Mouse (Mus musculus) left cerebral cortex, adult 18-20 months (tissue): ENCODE measurements around the gene Ankfy1. TPM values are rescaled to one million over a fixed set of nuclear protein-coding genes. Genes with fewer than 3 reads are reported as not detected.
A peak's percentile ranks its signal among the peaks of the same experiment; 100 is the strongest.

Experiments used
- DNase-seq, 2 experiments: peaks; one replicate each; pipeline ENCODE4 v3.0.0; 2021 to 2022; ENCODE audit warnings: low spot score in 2 of 2, mixed read lengths in 1 of 2
- total RNA-seq, 2 experiments: library from RNA; stranded (reverse); gene quantifications; 2 replicates each; pipeline ENCODE4 v1.2.3; 2021

Gene Ankfy1
- total RNA-seq, 2 experiments from 2014 or later, result 32.4 to 36.0 TPM

DNA sequence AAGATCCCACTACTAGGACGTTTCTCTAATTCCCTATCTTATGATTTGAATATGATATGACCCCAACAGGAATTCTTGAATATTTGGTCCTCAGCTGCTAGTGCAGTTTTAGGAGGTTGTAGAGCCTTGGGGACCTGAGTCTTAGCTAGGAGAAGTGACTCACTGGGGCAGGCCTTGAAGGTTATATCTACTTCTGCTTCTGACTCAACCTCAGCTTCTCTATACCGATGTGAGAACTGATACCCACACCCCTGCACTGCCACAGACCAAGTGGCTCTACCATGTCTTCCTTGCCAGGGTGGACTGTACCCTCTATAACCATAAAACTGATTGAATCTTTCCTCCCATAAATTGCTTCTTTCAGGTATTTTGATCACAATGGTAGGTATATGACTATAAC lies 92.3 kb downstream of the Ankfy1 start:
- DNase-seq, result no peak

DNA sequence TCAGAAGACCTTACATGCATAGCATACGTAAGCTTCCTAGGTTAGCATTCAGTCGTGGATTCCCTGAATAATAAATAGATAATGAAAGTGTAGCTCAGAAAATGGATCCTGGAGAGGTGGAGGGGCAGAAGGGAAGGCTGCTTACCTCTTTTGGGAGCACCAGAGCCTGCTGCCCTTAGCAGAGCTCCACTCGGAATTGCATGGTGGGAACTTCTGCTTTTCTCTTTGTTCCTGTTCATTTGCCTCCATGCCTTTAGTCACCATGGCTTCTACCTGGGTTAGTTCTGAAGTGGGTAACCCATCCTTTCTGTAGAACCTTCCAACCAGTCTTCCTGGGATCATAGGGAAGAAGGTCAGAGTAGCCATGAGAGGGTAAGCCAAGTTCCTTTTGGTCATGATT lies 92.7 kb downstream of the Ankfy1 start:
- DNase-seq, result no peak

DNA sequence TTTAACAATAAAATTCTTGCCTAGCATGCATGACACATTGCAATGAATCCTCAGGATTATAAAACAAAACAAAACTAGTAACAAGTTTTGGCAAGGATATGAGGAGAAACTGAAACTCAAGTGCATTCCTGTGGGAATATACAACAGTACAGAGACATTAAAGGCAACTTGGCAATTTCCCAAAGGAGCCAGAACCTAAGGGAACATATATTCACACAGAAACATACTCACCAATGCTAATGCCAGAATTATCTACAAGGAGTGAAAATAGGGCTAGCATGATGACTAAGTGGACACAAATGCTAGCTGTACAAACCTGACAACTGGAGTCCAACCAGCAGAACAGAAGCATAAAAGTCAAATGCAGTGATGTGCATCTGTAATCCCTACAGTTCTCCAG lies 102.2 kb downstream of the Ankfy1 start:
- no peak for DNase-seq

DNA sequence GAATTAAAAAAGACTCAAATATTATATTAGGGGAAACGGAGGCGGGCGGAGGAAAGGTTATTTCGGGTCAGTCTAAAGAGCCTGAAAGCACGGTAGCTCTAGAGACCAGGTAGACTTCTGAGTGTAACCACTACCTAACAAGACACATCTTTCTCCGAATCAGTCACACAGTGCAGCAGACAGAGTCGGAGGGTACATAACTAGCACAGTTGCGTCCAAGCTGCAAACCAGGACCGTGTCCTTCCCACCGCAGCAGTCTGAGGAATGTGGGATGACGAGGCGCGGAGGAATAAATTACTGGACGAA lies 105.3 kb downstream of the Ankfy1 start:
- no peak for DNase-seq

DNA sequence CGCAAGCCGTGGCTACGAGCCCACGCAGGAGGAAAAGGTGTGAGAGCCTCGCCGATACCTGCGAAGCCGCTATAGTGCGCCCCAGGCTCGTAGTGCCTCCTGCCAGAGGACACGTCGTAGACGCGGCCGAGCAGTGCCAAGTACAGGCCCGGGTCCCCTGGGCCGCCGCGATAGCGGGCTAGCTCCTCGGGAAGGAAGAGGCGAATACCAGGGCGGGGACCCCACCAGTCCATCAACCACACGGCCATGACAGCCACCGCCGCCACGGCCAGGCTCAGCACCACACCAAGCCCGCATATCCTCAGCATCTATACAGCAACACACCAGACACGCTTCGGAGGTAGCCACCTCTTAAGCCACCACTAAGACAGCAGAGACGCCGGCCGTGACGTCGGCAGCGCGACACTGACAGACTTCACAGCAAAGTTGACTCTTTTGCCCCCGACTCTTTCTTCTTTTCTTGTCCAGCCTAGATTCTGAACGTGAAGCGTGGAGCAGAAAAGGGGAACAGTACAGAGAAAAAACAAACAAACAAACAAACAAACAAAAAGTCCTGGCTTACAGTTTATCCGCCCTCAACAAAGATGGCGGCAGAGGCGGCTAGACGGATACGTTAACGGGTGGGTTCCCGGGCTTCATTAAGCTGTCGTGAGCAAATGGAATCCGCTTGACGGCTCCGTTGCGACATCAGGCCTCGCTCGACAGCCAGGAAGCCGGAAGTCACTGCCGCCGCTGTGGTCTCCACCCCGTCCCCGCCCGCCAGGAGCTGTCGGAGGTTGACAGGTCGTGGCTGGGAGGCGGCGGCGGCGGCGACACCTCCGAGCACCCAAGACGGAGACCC lies 105.9 kb downstream of the Ankfy1 start, which contains the start of the genes Cyb5d2 and Zzef1:
Gene Cyb5d2, minus strand, starts transcription at position 688 of the 841 bp plus-strand sequence.
Gene Zzef1, plus strand, starts transcription at position 772 of the 841 bp plus-strand sequence.
- DNase-seq, result peak; percentile 93 to 95

DNA sequence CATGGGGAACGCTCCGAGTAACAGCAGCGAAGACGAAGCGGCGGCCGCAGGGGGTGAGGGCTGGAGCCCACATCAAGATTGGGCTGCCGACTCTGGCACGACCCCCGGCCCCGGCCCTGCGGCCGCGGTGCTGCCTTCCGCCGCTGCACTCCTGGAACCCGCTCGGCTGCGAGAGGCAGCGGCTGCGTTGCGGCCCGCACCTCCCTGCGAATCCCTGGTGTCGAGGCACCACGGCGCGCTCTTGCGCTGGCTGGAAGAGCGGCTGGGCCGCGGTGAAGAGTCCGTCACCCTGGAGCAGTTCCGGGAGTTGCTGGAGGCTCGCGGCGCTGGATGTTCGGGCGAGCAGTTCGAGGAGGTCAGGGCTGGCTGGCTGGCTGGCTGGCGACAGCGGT lies 106.5 kb downstream of the Ankfy1 start:
- DNase-seq, result no peak

DNA sequence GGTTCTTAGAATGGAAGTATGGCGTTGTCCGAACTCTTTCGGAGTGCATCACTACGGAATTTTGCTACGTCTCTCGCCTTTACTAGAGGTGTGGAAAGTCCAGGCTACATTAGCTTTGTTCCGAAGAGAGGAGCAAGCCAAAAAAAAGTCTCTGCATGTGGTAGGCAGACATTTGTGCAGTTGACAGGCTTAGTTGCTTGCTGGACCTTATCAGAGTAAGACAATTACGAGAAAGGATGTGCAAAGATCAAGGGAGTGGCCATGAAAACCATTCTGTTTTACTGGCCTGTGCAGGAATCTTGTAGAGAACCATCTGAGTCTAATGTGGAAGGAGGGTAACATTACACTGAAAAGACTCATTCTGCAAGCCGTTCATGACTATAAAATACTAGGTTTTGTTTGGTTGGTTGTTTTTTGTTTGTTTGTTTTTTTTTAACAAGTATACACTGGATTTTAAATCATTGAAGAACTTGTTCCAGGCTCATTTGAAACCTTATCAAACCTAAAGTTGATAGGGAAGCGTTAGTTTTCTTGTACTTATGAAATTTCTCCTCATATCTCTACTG lies 107.0 kb downstream of the Ankfy1 start:
- no peak for DNase-seq

DNA sequence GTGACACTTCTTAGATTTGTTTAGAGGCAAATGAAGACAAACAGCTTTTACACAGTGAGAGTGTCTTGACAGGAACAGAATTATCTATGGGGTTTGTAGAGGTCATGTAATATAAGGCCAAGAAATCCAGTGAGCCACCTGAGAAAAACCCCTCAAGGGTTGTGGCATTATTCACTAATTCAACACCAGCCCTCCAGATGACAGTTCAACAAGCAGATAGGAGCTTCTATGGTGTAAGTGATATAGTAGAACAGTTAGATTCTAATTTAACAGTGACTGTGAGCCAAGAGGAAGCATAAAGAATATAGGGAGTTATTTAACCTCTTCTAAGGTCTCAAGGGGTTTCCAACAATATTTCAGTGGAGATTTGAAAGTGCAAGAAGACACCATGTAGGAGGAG lies 108.3 kb downstream of the Ankfy1 start:
- no peak for DNase-seq

DNA sequence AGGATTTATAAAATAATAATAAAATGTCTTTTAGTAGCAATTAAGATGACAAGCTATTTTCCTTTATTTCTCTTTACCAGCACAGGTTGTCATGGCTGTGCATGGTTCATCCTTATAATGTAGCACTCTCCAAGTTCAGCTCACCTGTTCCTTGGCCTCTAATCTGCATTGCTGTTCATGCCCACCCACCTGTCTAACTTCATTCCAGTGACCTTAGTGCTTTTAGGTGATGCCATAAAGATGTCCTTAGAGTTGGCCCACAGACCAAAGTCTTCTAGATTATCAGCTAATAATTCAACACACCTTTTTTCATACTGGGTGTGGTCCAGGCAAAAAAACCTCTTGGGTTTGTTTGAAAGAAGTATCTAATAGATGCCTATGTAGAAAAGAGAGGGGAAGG lies 111.4 kb downstream of the Ankfy1 start:
- DNase-seq, result no peak

DNA sequence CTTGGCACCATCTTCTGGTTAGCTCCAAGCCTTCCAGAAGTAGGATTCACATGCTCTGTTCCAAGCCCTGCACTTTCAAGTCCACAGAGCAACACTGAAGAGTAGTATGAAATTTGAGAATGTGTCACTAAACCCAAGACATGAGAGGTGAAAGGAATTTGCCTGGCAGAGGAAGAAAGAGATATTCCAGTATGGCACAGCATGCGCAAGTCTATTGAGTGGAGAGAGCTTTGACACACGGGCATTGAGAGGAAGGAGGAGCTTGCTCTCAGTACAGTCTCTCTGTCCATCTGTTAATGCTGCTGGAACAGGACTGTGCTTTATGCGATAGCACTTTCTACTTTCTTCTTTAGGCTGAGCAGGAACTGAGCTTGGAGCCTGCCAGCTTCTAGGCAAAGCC lies 113.2 kb downstream of the Ankfy1 start:
- no peak for DNase-seq

DNA sequence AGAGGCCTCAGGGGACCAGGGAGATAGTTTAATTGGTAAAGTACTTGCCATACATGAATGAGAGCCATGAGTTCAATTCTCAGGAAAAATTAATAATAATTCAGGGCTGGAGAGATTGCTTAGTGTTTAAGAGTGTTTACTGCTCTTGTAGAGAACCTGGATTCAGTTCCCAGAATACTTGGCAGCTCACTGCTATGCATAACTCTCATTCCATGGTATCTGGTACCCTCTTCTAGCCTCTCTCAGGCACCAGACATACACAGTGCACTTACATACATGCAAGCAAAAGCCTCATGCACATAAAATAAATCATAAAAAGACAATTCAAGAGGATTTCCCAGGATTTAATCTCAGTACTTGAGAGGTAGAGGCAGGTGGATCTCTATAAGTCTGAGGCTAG lies 114.8 kb downstream of the Ankfy1 start:
- no peak for DNase-seq

DNA sequence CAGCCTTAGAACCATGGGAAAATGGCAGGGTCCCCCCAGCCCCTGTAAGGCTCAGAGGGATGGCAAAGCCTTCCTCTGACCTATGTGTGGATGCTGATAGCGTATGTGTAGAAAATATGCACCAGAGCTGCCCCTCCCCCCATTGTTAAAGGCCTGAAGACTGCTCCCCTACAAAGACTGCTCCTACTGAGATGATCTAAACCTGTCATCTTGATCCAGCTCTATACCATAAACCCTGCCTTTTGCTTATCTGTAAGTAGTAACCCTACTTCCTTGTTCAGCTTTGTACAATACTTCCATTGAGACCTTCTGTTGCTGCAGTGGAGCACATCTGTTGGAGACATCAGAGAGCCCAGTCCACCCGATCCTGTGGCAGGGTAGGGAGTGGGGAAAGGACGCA lies 115.4 kb downstream of the Ankfy1 start:
- no peak for DNase-seq

DNA sequence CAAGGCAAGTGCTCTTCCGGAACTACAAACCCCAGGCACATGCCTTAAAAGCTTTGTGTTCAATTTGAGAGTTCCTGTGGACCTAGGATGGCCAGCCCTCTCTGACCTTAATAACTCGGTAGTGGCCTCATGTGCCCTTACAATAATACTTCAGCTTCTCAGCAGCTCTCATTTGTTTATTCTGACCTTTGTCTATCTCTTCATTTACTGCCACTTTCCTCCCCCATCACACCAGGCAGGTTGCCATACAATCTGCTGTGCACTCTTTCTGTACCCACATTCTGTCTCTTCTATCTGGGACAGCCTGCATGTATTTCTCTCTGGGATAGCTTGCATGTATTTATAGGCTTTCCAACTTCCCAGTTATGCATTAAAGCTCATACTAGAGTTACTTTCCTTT lies 116.8 kb downstream of the Ankfy1 start:
- DNase-seq, result peak in 1 of 2 experiments; percentile 12

DNA sequence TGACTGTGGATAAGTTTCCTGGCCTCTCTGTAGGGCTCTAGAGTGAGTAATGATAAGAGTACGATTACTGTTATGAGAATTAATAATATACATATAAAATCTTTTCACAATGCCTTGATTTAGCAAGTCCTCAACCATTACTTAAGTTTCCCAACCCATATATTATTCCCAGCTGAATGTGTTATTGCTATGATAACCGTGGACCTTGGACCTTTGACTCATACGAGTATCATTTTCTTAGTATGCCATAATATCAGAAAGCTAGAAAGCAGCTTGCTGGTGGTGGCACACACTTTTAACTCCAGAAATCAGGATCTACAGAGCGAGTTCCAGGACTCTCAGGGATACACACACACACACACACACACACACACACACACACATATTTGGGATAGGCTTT lies 118.2 kb downstream of the Ankfy1 start:
- no peak for DNase-seq

DNA sequence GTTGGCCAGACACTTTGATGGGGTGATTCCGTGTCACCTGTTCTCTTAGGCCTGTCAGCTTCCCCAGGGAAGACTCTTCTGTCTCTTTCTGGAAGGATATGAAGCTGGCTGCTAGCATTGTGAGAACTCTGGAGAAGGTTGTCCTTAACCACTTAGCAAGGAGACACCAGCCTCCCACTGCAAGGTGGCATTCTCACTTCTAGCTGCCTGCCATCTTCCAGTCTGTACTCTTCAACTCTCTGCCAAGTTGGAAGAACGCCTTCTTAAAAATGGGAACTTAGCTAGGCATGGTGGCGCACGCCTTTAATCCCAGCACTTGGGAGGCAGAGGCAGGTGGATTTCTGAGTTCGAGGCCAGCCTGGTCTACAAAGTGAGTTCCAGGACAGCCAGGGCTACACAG lies 123.9 kb downstream of the Ankfy1 start:
- DNase-seq, result no peak

DNA sequence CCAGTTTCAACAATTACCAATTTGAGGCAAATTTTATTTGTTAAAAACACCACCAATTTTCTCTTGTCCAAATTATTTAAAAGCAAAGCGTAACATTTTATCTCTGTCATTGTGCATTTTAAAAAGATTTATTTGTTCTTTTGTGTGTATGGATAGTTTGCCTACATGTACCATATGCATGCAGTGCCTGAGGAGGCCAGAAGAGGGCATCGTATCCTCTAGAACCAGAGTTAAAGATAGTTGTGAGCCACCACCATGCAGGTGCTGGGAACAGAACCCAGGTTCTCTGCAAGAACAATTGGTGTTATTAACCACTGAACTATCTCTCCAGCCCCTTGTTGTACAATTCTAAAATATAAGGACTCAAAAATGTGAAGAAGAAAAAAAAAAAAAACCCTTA lies 124.4 kb downstream of the Ankfy1 start:
- DNase-seq, result no peak

DNA sequence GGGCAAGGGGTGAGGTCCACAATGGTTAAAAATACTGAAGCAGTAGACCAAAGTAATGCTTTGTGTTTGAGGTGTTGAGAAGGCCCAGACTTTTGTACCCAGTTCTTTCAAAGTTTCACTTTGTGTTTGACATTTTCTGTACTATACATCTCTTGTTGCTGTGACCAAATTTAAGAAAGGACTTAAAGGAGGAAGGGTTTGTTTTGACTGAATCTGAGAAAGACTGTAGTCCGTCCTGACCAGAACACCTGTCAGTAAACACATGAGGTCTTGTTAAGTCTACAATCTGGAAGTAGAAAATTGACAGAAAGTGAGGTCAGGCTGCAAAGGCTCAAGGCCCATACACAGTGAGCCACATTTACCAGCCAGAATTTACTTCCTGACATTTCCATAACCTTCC lies 127.1 kb downstream of the Ankfy1 start:
- no peak for DNase-seq

DNA sequence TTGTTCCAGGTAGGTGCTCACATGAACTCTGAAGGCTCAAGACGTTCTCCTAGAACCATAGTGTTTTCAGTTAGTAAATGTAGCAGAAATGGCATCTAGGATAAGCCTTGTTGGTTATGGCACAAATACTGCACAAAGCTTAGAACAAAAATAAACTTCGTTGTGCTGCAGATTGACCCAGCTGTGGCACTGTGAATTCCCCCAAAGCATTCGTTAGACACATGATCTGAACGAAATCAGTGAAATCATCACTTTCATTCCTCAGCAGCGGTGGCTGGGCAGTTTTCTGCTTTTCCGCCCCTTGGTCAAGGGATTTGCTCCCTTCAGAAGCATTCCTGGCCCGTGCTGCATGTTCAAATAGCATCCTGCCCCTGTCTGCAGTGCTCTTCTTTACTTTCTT lies 128.3 kb downstream of the Ankfy1 start:
- no peak for DNase-seq

DNA sequence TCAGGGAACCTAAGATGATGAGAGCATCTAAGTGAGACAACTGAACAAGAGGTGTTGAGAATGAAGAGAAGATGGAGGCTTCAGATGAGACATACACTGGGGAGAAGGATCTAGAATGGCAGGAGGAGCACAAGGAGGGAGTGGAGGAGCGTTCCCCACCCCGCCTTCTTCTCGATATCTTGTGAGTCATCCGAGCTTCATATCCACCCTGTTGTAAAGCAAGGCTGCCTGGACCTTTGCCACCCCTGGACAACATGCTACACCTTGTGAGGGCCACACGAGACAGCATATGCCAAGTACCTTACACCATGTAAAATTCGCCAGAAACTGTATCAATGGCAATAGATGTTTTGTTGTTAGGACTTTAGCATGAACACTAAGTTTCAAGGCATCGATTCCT lies 131.2 kb downstream of the Ankfy1 start:
- no peak for DNase-seq
